Mouse (Mus musculus): ENCODE measurements around the gene Hist1h2bb.

DNA sequence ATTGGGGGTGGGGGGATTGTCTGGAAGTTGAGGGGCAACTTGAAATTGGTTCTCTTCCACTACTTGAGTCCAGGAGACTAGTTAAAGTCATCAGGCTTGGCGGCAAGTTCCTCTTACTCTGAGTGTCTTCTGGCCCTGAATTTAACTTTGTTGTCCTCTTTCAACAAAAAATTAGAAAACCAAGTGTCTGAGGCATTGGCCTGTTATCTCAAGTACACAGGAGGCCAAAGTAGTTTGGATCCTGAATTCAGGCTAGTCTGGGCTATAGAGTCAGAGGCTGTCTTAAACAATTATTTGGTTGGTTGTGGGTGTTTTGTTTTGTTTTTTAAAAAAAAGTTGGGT lies 18.6 kb downstream of the Hist1h2bb start:
- TF ChIP-seq CTCF (IDR thresholded peaks at IDR 0.05; ENCODE audit: insufficient read depth, low read depth, low read length) (no peak), POLR2A (IDR thresholded peaks at IDR 0.05; ENCODE audit: insufficient read depth, low read depth, low read length) (no peak)

Data from olfactory bulb, adult 2 months (tissue).